Mouse (Mus musculus) lung, postnatal 14 days (tissue): ENCODE data around the gene Bdkrb2.
A peak's percentile ranks its signal among the peaks of the same experiment; 100 is the strongest.

Experiments used
- DNase-seq: peaks from one replicate; pipeline ENCODE4 v3.0.0; 2021

Gene Bdkrb2

GRCm38 (mm10) chr12:105562936-105563680, at the start of gene Bdkrb2:
Gene Bdkrb2 (plus strand): TSS chr12:105563226.
- DNase-seq = peak; percentile 48

- no peak for DNase-seq
Observed at GRCm38 (mm10) chr12:105514111-105514510, 48.9 kb upstream of the Bdkrb2 start.

- peak; percentile 53 for DNase-seq
Observed at GRCm38 (mm10) chr12:105517026-105517675, 45.9 kb upstream of the Bdkrb2 start.

GRCm38 (mm10) chr12:105519851-105520250, 43.2 kb upstream of the Bdkrb2 start:
- no peak for DNase-seq

- DNase-seq = no peak
Observed at GRCm38 (mm10) chr12:105521170-105521762, 41.8 kb upstream of the Bdkrb2 start.

GRCm38 (mm10) chr12:105523737-105524136, 39.3 kb upstream of the Bdkrb2 start:
- no peak for DNase-seq

- DNase-seq = no peak
Observed at GRCm38 (mm10) chr12:105526186-105526585, 36.8 kb upstream of the Bdkrb2 start.

GRCm38 (mm10) chr12:105526829-105527228, 36.2 kb upstream of the Bdkrb2 start:
- peak; percentile 76 for DNase-seq

- peak; percentile 70 for DNase-seq
Observed at GRCm38 (mm10) chr12:105529545-105529944, 33.5 kb upstream of the Bdkrb2 start.

GRCm38 (mm10) chr12:105531724-105532371, 31.2 kb upstream of the Bdkrb2 start:
- DNase-seq = no peak

- DNase-seq = no peak
Observed at GRCm38 (mm10) chr12:105534842-105535241, 28.2 kb upstream of the Bdkrb2 start.

GRCm38 (mm10) chr12:105535968-105536760, 26.9 kb upstream of the Bdkrb2 start:
- no peak for DNase-seq

- no peak for DNase-seq
Observed at GRCm38 (mm10) chr12:105537162-105537561, 25.9 kb upstream of the Bdkrb2 start.

GRCm38 (mm10) chr12:105539649-105540048, 23.4 kb upstream of the Bdkrb2 start:
- DNase-seq = no peak

GRCm38 (mm10) chr12:105541590-105542402, 21.2 kb upstream of the Bdkrb2 start:
- DNase-seq = no peak

- no peak for DNase-seq
Observed at GRCm38 (mm10) chr12:105542513-105542912, 20.5 kb upstream of the Bdkrb2 start.

GRCm38 (mm10) chr12:105543176-105543575, 19.9 kb upstream of the Bdkrb2 start:
- DNase-seq = no peak

GRCm38 (mm10) chr12:105543751-105544150, 19.3 kb upstream of the Bdkrb2 start:
- DNase-seq = no peak

- no peak for DNase-seq
Observed at GRCm38 (mm10) chr12:105544872-105545271, 18.2 kb upstream of the Bdkrb2 start.

GRCm38 (mm10) chr12:105545696-105546435, 17.2 kb upstream of the Bdkrb2 start:
- no peak for DNase-seq

GRCm38 (mm10) chr12:105546538-105546937, 16.5 kb upstream of the Bdkrb2 start:
- DNase-seq = no peak
